Mouse (Mus musculus): ENCODE measurements at regions not wholly inside any gene's neighbourhood (a gene's known extent, or its start where the extent isn't known, plus 50 kb on each side); places are given as distances from the start of the nearest gene placed in this dataset.

- TF ChIP-seq CTCF (IDR thresholded peaks at IDR 0.05; ENCODE audit: insufficient read depth, low read depth, low read length) (no peak), POLR2A (IDR thresholded peaks at IDR 0.05; ENCODE audit: insufficient read depth, low read depth, low read length) (no peak)
Measured at GRCm38 (mm10) chr12:14283106-14283692, 131.3 kb upstream of the Fam84a start.

Measured in olfactory bulb, adult 2 months (tissue).